Mouse (Mus musculus): ENCODE results near the gene Fam19a5. TPM values are rescaled to one million over a fixed set of nuclear protein-coding genes. Genes with fewer than 3 reads are reported as not detected.

Gene Fam19a5
- polyA plus RNA-seq, 1 experiment from 2014 or later: 3.0 TPM

DNA sequence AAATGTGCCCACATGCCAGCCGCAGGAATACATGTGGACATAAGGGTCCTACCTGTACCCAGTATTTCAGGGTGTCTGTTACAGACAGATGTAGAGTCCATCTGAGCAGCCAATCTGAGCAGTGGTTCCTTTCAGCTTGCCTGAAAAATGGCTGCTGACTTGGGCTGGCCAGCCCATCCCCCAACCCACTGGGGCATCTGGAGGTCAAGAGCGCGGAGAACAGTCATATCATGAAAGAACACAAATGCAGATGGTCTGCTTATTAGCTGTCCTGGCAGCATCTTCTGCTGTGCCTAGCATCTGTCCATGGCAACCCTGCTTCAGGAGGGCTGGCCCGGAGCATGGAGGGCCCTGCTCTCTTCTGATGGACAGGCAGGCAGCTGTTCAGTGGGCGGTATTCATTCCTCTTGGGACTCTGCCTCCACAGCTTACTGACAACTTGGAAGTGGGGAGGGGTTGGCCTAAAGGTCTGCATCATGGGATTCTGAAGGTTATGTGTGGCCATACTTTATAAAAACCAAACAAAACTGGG lies 179.4 kb downstream of the Fam19a5 start:
- H3K9me3 ChIP-seq (replicated peaks): no peaks in the 10 kb centered on the region
- no peaks in the 10 kb centered on the region for H3K36me3 ChIP-seq
- DNase-seq (ENCODE audit: low spot score): no peak
- H3K4me3 ChIP-seq: no peak overlapping the region
- no peaks in the 10 kb centered on the region for H3K4me1 ChIP-seq
- 88% methylated on average over 5 of the region's 5 CpGs for WGBS
- no peak overlapping the region for H3K27ac ChIP-seq
- no peaks in the 10 kb centered on the region for H3K27me3 ChIP-seq (ENCODE audit: low read depth, poor library complexity, severe bottlenecking)

DNA sequence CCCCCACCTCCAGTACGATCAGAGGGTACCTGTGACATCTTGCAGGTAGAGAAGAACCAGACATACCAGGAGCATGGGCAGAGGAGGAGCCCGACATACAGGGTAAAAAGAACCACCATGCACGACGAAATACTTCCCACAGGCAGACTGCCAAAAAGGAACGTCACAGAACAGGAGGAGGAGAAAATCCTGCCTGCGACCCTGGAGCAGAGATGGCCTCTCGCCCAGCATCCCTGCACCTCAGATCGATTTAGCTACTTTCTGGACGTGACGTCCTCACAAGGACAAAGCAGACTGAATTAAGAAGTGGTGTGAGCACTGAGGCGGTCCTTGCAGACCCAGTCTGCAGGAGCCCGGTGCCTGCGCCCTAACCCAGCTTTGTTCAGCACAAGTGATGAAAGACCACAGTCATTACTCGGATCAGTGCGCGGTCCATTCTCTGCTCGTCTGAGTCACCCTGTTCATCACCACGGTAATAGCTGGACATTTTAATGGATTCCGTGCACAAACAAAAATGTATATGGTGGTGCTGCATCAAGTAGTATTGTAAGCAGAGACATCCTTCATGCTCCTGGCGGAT lies 182.6 kb downstream of the Fam19a5 start:
- H3K4me3 ChIP-seq: no peak overlapping the region
- H3K4me1 ChIP-seq: no peaks in the 10 kb centered on the region
- WGBS: 90% methylated on average over 20 of the region's 20 CpGs
- H3K9me3 ChIP-seq (replicated peaks): no peaks in the 10 kb centered on the region
- no peaks in the 10 kb centered on the region for H3K27me3 ChIP-seq (ENCODE audit: low read depth, poor library complexity, severe bottlenecking)
- no peak for DNase-seq (ENCODE audit: low spot score)
- no peaks in the 10 kb centered on the region for H3K36me3 ChIP-seq
- no peak overlapping the region for H3K27ac ChIP-seq

DNA sequence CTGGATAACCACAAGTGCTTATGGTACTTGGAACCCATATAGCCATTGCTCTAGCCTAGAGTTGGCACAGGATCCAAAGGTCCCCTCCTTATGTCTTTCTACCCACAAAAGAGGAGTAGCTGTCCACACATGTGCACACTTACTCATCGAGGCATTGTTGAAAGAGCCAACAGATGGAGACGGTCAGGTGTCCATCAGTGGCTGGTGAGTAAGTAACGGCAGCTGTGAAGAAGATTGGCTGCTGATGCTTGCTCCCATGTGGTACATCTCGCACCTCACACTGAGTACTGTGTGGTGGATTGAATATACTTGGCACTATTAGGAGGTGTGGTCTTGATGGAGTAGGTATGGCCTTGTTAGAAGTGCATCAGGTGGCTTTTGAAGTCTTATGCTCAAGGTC lies 192.2 kb downstream of the Fam19a5 start:
- H3K4me1 ChIP-seq: no peaks in the 10 kb centered on the region
- no peak overlapping the region for H3K4me3 ChIP-seq
- no peaks in the 10 kb centered on the region for H3K27me3 ChIP-seq (ENCODE audit: low read depth, poor library complexity, severe bottlenecking)
- no peak overlapping the region for H3K27ac ChIP-seq
- H3K9me3 ChIP-seq (replicated peaks): no peaks in the 10 kb centered on the region
- WGBS: 89% methylated on average over 4 of the region's 4 CpGs
- no peaks in the 10 kb centered on the region for H3K36me3 ChIP-seq
- DNase-seq (ENCODE audit: low spot score): no peak

DNA sequence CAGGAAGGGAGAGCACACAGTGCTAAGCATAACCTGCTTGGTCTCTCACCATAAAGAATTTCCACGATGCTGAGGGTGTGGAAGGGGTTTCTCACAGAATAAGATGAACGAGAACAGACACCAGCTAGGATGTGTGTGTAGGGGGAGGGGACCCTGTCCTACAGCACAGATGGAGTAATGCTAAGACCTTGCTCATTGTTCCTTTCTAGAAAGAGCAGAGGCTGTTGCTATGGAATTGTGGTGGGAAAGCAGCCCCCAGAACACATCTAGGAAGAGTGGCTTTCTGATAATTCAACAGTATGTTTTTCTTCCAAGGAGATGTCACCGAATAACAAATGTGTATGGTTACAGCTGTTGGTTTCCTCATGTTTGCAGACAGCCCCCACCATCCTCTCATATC lies 211.4 kb downstream of the Fam19a5 start:
- no peak for DNase-seq (ENCODE audit: low spot score)
- 90% methylated on average over 3 of the region's 3 CpGs for WGBS
- no peaks in the 10 kb centered on the region for H3K9me3 ChIP-seq (replicated peaks)
- H3K36me3 ChIP-seq: no peaks in the 10 kb centered on the region
- H3K27ac ChIP-seq: no peak overlapping the region
- H3K4me3 ChIP-seq: no peak overlapping the region
- H3K4me1 ChIP-seq: no peaks in the 10 kb centered on the region
- no peaks in the 10 kb centered on the region for H3K27me3 ChIP-seq (ENCODE audit: low read depth, poor library complexity, severe bottlenecking)

DNA sequence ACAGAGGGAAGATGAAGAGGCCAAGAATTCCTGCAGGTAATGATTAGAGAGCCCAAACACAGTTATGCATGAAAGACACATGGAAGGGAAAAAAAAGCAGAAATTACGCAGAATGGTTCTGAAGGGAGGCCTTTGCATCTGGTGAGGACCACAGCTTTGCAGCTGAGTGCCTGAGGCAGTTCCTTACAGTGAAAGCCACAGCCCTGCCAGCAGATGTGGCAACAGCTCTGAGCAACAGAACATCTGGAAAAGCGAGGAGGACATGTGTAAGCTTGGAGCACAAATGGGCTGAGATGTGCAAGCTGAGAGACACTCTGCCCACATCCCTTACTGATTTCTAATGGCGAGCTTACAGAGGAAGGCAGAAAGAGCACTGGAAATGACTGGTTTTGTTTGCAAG lies 221.8 kb downstream of the Fam19a5 start:
- WGBS: 90% methylated on average over 3 of the region's 3 CpGs
- H3K27ac ChIP-seq: no peak overlapping the region
- H3K36me3 ChIP-seq: no peaks in the 10 kb centered on the region
- H3K27me3 ChIP-seq (ENCODE audit: low read depth, poor library complexity, severe bottlenecking): no peaks in the 10 kb centered on the region
- no peak overlapping the region for H3K4me3 ChIP-seq
- H3K9me3 ChIP-seq (replicated peaks): no peaks in the 10 kb centered on the region
- no peaks in the 10 kb centered on the region for H3K4me1 ChIP-seq
- DNase-seq (ENCODE audit: low spot score): no peak

DNA sequence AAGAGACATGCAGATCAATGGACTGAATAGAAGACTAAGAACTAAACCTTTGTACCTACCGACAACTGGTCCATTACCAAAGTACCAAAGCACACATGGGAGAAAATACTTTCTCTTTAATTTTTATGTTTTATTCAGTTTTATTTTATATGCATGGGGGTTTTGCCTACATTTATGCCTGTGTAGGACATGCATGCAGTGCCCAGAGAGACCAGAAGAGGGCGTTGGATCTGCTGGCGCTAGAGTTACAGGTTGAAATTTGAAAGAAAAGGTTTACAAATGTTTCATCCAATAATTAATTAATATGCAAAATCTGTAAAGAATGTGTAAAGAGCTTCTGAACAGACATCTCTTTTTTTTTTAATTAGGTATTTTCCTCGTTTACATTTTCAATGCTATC lies 229.9 kb downstream of the Fam19a5 start:
- WGBS: 62% methylated on average over 4 of the region's 4 CpGs

DNA sequence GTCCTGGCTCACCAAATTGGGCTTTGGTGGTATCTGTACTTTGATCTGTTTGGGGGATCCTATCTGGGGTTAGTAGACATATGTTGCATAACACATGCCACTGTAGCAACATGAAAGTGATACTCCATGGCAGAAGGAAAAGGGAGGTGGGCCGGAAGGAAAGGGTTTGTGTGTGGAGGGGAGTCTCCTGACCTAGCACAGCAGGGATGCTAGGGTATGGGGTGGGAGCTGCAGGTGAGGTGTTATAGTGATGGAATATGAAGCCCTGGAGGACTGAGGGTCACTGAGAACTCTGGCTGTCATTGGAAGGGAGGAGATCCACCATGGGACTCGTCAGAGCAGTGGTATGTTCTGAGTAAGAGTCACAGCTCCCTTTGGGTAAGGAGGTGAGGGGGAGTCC lies 239.2 kb downstream of the Fam19a5 start:
- H3K36me3 ChIP-seq: no peaks in the 10 kb centered on the region
- H3K27ac ChIP-seq: no peak overlapping the region
- DNase-seq (ENCODE audit: low spot score): peak; percentile 12
- 86% methylated on average over 2 of the region's 2 CpGs for WGBS
- H3K27me3 ChIP-seq (ENCODE audit: low read depth, poor library complexity, severe bottlenecking): no peaks in the 10 kb centered on the region
- no peaks in the 10 kb centered on the region for H3K4me1 ChIP-seq
- H3K4me3 ChIP-seq: no peak overlapping the region
- no peaks in the 10 kb centered on the region for H3K9me3 ChIP-seq (replicated peaks)

More for the DNA sequence above, 229.9 kb downstream of the Fam19a5 start:
- no peak for DNase-seq (ENCODE audit: low spot score)
- H3K36me3 ChIP-seq: no peaks in the 10 kb centered on the region
- no peak overlapping the region for H3K4me3 ChIP-seq
- no peaks in the 10 kb centered on the region for H3K4me1 ChIP-seq
- no peaks in the 10 kb centered on the region for H3K27me3 ChIP-seq (ENCODE audit: low read depth, poor library complexity, severe bottlenecking)
- no peaks in the 10 kb centered on the region for H3K9me3 ChIP-seq (replicated peaks)
- H3K27ac ChIP-seq: no peak overlapping the region

DNA sequence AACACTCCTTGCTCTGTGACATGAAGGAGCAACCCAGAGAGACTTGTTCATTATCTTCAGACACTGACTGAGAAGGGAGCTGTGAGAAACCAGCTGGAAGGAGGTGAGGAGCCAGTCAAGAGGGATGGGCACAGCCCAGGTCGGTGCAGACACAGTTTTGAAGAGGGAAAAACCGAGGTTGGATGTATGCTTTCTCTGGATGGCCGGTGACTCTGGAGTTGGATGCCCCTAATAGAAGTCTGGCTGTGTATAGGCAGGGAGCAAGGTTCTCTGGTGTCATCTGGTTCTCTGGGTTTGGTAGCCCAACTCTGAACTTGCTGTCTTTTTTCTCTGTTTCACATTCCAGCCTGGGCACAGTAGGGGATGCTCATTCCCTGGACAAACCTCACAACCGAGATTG lies 245.6 kb downstream of the Fam19a5 start:
- Histone ChIP-seq H3K9me3 (replicated peaks) (no peaks in the 10 kb centered on the region), H3K27me3 (ENCODE audit: low read depth, poor library complexity, severe bottlenecking) (no peaks in the 10 kb centered on the region), H3K27ac (no peak overlapping the region), H3K36me3 (no peaks in the 10 kb centered on the region), H3K4me1 (no peaks in the 10 kb centered on the region), H3K4me3 (no peak overlapping the region)
- 86% methylated on average over 4 of the region's 4 CpGs for WGBS
- DNase-seq (ENCODE audit: low spot score): peak; percentile 18

GRCm38 (mm10) chr15:87793661-87794060 lies 249.6 kb downstream of the Fam19a5 start:
- Histone ChIP-seq H3K27me3 (ENCODE audit: low read depth, poor library complexity, severe bottlenecking) (no peaks in the 10 kb centered on the region), H3K4me3 (no peak overlapping the region), H3K9me3 (replicated peaks) (no peaks in the 10 kb centered on the region), H3K27ac (no peak overlapping the region), H3K36me3 (no peaks in the 10 kb centered on the region), H3K4me1 (no peaks in the 10 kb centered on the region)
- 75% methylated on average over 3 of the region's 3 CpGs for WGBS
- no peak for DNase-seq (ENCODE audit: low spot score)

GRCm38 (mm10) chr15:87796571-87796970 lies 252.5 kb downstream of the Fam19a5 start:
- no peak overlapping the region for H3K27ac ChIP-seq
- H3K4me3 ChIP-seq: no peak overlapping the region
- no peaks in the 10 kb centered on the region for H3K36me3 ChIP-seq
- no peaks in the 10 kb centered on the region for H3K9me3 ChIP-seq (replicated peaks)
- 87% methylated on average over 3 of the region's 3 CpGs for WGBS
- no peak for DNase-seq (ENCODE audit: low spot score)
- H3K4me1 ChIP-seq: no peaks in the 10 kb centered on the region
- H3K27me3 ChIP-seq (ENCODE audit: low read depth, poor library complexity, severe bottlenecking): no peaks in the 10 kb centered on the region

Small RNA genes within 50 kb of the gene (microRNA-seq; reads per million reads assigned to microRNA genes)
- not detected for gene Mir6393
